Mouse (Mus musculus) heart, embryonic 11.5 days (tissue): ENCODE measurements around the gene Hip1r. TPM values are rescaled to one million over a fixed set of nuclear protein-coding genes. Genes with fewer than 3 reads are reported as not detected.
"Not testable (repeated sequence)": the region's sequence is repeated elsewhere in the genome, so short reads cannot be mapped to it uniquely, and the experiment has no call there.

Experiments used
- ATAC-seq: fragments of 200-750 bp; cut with Nextera tagmentation; replicated peaks from 2 replicates; pipeline ENCODE4 v1.8.0; 2017; ENCODE audit warnings: moderate library complexity; ENCODE audit not compliant: insufficient number of reproducible peaks, low FRiP score, low TSS enrichment
- H3K27ac ChIP-seq: fragments of 300-500 bp; sonication (generic); 2 replicates; pipeline ENCODE4 v1.5.1; 2014; ENCODE audit warnings: mild to moderate bottlenecking, low read depth, low read length
- H3K27me3 ChIP-seq: fragments of 300-500 bp; sonication (generic); 2 replicates; pipeline ENCODE4 v1.6.1; 2014; ENCODE audit warnings: mild to moderate bottlenecking, low read length, mixed read lengths; ENCODE audit not compliant: control insufficient read depth, insufficient read depth
- H3K36me3 ChIP-seq: fragments of 300-500 bp; sonication (generic); 2 replicates; pipeline ENCODE4 v1.6.1; 2014; ENCODE audit warnings: mild to moderate bottlenecking, low read length, moderate library complexity, mixed read lengths; ENCODE audit not compliant: control insufficient read depth, insufficient read depth
- H3K4me1 ChIP-seq: fragments of 300-500 bp; sonication (generic); 2 replicates; pipeline ENCODE4 v1.6.1; 2014; ENCODE audit warnings: low read length; ENCODE audit not compliant: control insufficient read depth, insufficient read depth
- H3K4me2 ChIP-seq: fragments of 300-500 bp; sonication (generic); 2 replicates; pipeline ENCODE4 v1.6.1; 2014; ENCODE audit warnings: mild to moderate bottlenecking, moderate library complexity
- H3K4me3 ChIP-seq: fragments of 300-500 bp; sonication (generic); 2 replicates; pipeline ENCODE4 v1.5.1; 2014; ENCODE audit warnings: low read depth, low read length
- H3K9ac ChIP-seq: fragments of 300-500 bp; sonication (generic); 2 replicates; pipeline ENCODE4 v1.6.1; 2014; ENCODE audit warnings: mild to moderate bottlenecking, low read depth, low read length, moderate library complexity
- H3K9me3 ChIP-seq: fragments of 300-500 bp; sonication (generic); replicated peaks from 2 replicates; pipeline ENCODE4 v1.6.1; 2016; ENCODE audit warnings: low read length; ENCODE audit not compliant: control insufficient read depth
- WGBS: fragments of 180-500 bp; shearing (Covaris S2); extraction: QIAGEN DNeasy Blood & Tissue Kit; methylation state at CpG from one replicate; pipeline ENCODE4 v1.1.7; 2014; ENCODE audit not compliant: insufficient replicate concordance; 5-methylcytosine and 5-hydroxymethylcytosine counted together
- polyA plus RNA-seq: library from polyadenylated mRNA; unstranded; fragments of >200 nt; fragmentation: Nextera tagmentation; extraction: Ambion mirVana; gene quantifications from 2 replicates; pipeline ENCODE4 v1.2.1, GENCODE M21; 2014

Hip1r gene
- polyA plus RNA-seq, 1 experiment from 2014 or later = 2.7 TPM

DNA sequence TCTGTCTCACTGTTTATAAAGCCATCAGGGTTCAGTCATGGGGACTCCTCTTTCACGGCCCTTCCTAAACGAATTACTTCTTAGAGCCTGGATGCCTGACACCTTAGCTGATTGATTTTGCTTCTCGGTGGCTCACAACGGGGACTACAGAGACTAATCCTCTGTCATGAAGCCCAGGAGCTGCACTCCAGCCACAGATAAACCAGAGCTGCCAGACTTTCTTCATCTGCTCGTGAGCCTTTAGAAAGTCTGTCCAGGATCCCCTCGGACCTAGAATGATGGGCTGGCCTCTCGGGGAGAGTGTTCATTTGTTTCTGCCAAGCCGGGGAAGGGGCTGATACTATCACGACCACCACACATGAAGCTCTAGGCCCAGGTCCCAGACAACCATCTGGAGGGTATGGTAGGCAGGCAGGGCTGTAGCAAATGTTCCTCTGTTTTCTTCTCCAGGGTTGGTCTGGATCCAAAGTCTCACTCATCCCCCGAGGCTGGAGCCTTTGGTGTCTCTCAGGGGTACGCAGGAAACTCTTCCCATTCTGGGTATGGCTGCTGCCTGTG, 72.1 kb downstream of the Hip1r start:
- no peak for ATAC-seq
- peaks cover 39% of the 10 kb centered on the region for H3K4me1 ChIP-seq
- H3K4me2 ChIP-seq = no peak overlapping the region
- no peaks in the 10 kb centered on the region for H3K27me3 ChIP-seq
- no peaks in the 10 kb centered on the region for H3K36me3 ChIP-seq
- H3K4me3 ChIP-seq = no peak overlapping the region
- no peaks in the 10 kb centered on the region for H3K9me3 ChIP-seq
- H3K9ac ChIP-seq = no peak overlapping the region
- WGBS = 28% methylated on average over 11 of the region's 11 CpGs
- peak overlapping the region; percentile 35; the same call in 1 of the 2 replicates for H3K27ac ChIP-seq

DNA sequence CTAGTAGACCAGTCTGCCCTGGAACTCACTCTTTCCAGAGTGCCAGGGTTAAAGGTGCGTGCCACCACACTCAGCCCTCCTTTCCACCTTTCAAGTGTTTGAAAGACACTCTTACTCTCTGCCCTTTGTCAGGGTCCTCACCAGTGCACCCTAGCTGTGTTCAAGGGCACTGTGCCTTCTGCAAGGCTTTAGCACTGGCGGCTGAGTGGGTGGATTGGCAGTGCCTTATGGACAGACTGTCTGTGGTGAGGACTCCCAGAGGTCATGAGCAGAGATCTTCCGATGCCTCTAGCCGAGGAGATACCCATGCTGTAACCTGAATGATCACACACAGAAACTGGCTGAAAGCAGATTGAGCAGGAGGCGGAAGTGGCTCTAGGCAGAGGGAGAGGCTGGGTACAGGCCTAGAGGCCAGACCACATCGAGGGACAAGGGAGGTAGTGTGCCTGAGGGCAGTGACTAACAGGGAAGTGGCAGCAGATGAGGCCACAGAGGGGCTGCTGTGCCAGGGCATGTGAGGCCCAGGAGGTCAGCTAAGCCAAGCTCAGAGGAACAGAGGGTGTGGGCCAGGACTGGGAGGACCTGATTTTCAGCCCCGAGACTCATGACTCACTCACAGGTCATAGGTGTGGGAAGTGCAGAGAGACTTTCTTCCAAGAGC, 73.4 kb downstream of the Hip1r start:
- Histone ChIP-seq H3K9ac (no peak overlapping the region), H3K4me3 (no peak overlapping the region), H3K9me3 (no peaks in the 10 kb centered on the region), H3K4me1 (peaks cover 39% of the 10 kb centered on the region), H3K36me3 (no peaks in the 10 kb centered on the region), H3K27me3 (no peaks in the 10 kb centered on the region), H3K27ac (no peak overlapping the region), H3K4me2 (no peak overlapping the region)
- ATAC-seq = no peak
- 65% methylated on average over 7 of the region's 7 CpGs for WGBS

DNA sequence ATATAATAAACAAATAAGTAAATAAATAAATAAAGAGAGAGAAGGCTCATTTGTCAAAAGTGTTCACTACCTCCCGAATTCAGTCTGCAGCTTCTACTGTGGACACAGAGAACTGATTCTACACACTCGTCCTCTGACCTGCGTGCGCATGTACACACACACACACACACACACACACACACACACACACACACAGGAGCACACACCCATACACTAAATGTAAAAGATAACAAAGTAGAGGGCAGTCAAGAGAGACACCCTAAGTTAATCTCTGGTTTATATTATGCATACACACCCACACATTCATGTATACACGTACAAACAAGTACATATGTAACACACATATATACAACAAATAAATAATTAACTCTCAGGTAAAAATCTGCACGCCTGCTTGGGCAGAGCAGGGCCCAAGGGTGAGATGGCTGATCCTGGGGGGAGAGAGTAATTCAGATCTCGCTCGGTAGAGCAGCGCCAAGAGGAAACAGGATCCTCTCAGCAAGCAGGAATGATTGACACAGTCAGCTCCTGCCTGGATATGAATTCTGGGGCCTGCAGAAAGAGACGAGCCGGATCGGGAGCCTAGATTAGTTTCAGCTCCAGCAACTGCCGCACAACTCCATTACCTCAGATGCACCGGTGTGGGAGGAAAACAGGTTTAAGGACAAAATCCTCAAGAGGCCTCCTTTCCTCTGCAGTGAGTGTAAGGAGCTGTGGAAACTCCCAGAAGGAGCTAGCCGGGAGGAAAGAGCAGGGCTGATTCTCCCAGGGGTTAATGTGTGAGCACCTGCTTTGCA, 76.0 kb downstream of the Hip1r start:
- Histone ChIP-seq H3K36me3 (no peaks in the 10 kb centered on the region), H3K4me1 (peaks cover 34% of the 10 kb centered on the region), H3K27me3 (no peaks in the 10 kb centered on the region), H3K4me2 (peak overlapping the region; percentile 51), H3K9ac (peak overlapping the region; percentile 64), H3K27ac (peak overlapping the region; percentile 83), H3K9me3 (no peaks in the 10 kb centered on the region), H3K4me3 (peak overlapping the region; percentile 12; the same call in 1 of the 2 replicates)
- 54% methylated on average over 15 of the region's 15 CpGs for WGBS
- ATAC-seq = no peak

DNA sequence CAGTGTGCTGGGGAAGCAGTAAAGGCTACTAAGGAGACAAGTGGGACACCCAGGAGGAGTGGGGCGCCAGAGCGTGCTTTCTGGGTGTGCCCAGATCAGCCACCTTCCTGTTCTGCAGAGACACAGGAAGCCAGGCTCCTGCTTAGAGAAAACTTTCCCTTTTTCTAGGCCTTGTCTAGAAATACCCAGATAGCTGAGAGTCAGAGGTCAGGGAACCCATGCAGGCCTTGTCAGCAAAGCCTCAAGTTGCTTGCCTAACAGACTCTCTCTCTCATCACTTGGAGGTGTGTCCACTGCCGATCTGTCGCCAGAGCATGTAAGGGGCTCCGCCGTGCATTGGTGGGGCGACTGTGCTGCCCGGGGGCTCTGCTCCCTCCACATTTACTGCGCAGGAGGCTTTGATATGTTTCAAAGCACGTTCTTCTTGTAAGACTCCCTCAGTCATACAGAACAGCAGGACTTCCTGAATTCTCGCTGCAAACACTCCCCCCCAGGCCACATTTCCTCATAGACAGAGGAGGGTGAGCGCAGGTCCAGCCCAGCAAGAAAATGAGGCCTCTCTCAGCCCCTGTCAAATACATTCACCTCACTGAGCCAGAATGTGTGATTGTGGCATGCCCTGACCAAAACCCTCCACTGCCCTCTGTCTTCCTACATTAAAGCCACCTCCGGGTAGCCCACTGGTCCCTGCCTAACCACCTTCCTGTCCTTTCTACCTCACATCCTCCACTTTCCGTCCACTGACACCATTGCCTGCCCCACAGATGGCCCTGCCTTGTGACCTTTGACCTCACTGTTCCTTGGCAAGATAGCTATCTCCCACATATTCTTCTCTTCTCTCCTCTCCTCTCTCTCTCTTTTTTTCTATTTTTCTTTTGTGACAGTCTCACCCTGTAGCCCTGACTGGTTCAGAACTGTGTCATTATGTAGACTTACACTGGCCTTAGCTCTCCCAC, 76.9 kb downstream of the Hip1r start:
- Histone ChIP-seq H3K4me2 (peak overlapping the region; percentile 51), H3K9me3 (no peaks in the 10 kb centered on the region), H3K36me3 (no peaks in the 10 kb centered on the region), H3K27ac (peak overlapping the region; percentile 83), H3K4me3 (peak overlapping the region; percentile 12), H3K9ac (peak overlapping the region; percentile 64), H3K27me3 (no peaks in the 10 kb centered on the region), H3K4me1 (peaks cover 32% of the 10 kb centered on the region)
- WGBS = 21% methylated on average over 14 of the region's 14 CpGs
- ATAC-seq = 0 out of 2 replicates have a peak, but pooled peaks have one; percentile 22

DNA sequence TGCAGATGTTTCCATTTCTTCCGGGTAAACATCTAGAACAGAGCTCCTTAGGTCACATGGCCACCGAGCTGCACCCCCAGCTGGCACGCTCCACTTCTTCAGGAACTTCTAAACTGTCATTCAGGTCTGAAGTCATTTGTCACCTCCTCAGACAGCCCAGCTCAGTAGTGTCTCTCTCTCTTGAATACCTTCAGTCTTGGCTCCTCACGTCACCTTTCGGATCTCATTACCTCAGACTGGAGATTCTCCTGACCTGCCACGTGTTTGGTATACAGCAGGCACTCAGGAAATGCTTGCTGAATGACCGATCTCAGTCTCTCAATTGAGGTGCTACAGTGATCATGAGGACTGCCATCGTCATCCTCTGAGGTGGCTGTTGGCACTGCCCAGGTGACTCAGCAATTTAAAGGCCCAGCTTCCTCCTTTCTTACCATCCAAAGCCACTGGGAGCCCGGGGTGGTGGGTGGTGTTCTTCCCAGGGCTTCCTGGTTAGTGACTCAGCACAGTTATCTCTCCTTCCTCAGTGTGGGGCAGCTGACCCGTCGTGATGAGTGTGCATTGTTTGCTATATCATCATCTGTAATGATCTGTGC, 78.6 kb downstream of the Hip1r start:
- H3K27me3 ChIP-seq = no peaks in the 10 kb centered on the region
- peak; percentile 90 for ATAC-seq
- 62% methylated on average over 11 of the region's 11 CpGs for WGBS
- H3K4me3 ChIP-seq = peak overlapping the region; percentile 11
- H3K36me3 ChIP-seq = no peaks in the 10 kb centered on the region
- peak overlapping the region; percentile 32; the same call in 1 of the 2 replicates for H3K4me2 ChIP-seq
- peak overlapping the region; percentile 39; the same call in 1 of the 2 replicates for H3K9ac ChIP-seq
- no peaks in the 10 kb centered on the region for H3K9me3 ChIP-seq
- peak overlapping the region; percentile 68 for H3K27ac ChIP-seq
- peaks cover 24% of the 10 kb centered on the region for H3K4me1 ChIP-seq

DNA sequence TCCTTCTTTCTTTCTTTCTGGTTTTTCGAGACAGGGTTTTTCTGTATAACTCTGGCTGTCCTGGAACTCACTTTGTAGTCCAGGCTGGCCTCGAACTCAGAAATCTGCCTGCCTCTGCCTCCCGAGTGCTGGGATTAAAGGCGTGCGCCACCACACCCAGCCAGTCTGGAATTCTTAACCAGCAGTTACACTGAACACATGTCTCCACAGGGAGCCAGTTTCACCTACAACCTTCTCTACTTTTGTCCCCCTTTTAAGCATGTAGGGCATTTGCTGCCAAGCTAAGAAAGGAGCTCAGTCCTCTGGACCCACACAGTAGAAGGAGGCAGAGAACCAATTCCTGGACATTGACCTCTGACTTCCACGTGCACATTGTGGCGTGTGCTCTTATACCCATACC, 79.2 kb downstream of the Hip1r start:
- 91% methylated on average over 7 of the region's 7 CpGs for WGBS
- H3K9me3 ChIP-seq, H3K4me3 ChIP-seq, H3K9ac ChIP-seq, H3K4me2 ChIP-seq, H3K36me3 ChIP-seq, H3K27me3 ChIP-seq, ATAC-seq: not testable (repeated sequence)
- Histone ChIP-seq H3K27ac (0 out of 2 replicates have a peak overlapping the region, but pooled peaks have one; percentile 13), H3K4me1 (peaks cover 23% of the 10 kb centered on the region)
